In genomic region chr5:102947061-102947711, GRCm38 (mm10) we compare ENCODE assay signal across 18 mouse cellular contexts.
A peak's percentile ranks its signal among the peaks of the same experiment; 100 is the strongest.
DNase-seq lines count a peak whose midpoint lies in the region; ATAC-seq lines count a peak whose summit lies in the region.
"Had no signal": no experiment of that assay in that cellular context is flagged by ENCODE, and none has a peak within 500 bp of the region (broad histone marks: within the 10 kb centered on the region; RNA-seq: fewer than 3 reads in every experiment).

No protein-coding gene starts in this region.

- no peaks in the 10 kb centered on the region for H3K4me1 ChIP-seq in heart, embryonic 11.5 days (ENCODE audit: control insufficient read depth, insufficient read depth, low read length)
- no peaks in the 10 kb centered on the region for H3K4me1 ChIP-seq in lung, embryonic 16.5 days (replicated peaks; ENCODE audit: control insufficient read depth, insufficient read depth, low read length)
- 0 out of 2 replicates have a peak, but pooled peaks cover 5% of the 10 kb centered on the region for H3K4me1 ChIP-seq in embryonic facial prominence, embryonic 13.5 days
- H3K4me1 ChIP-seq: kidney, embryonic 15.5 days; neural tube, embryonic 12.5 days had no signal

- no peak overlapping the region; the same call in 1 of the 2 replicates for H3K4me2 ChIP-seq in heart, embryonic 11.5 days
- peak overlapping the region; percentile 30; the same call in 1 of the 2 replicates for H3K4me2 ChIP-seq in lung, embryonic 16.5 days (ENCODE audit: low read depth, low read length)
- H3K4me2 ChIP-seq in embryonic facial prominence, embryonic 13.5 days: no peak overlapping the region
- H3K4me2 ChIP-seq: kidney, embryonic 15.5 days; limb, embryonic 15.5 days; neural tube, embryonic 12.5 days had no signal

- WGBS in heart, embryonic 11.5 days (ENCODE audit: insufficient replicate concordance): 62% methylated on average over 8 of the region's 8 CpGs
- 52% methylated on average over 8 of the region's 8 CpGs for WGBS in lung, embryonic 16.5 days
- 57% methylated on average over 8 of the region's 8 CpGs for WGBS in embryonic facial prominence, embryonic 13.5 days

- no peak overlapping the region for H3K4me3 ChIP-seq in heart, embryonic 11.5 days (ENCODE audit: low read depth, low read length)
- H3K4me3 ChIP-seq in lung, embryonic 16.5 days (ENCODE audit: low read length): no peak overlapping the region
- no peak overlapping the region for H3K4me3 ChIP-seq in embryonic facial prominence, embryonic 13.5 days
- H3K4me3 ChIP-seq: kidney, embryonic 15.5 days; limb, embryonic 15.5 days; neural tube, embryonic 12.5 days had no signal

- H3K9me3 ChIP-seq in heart, embryonic 11.5 days (replicated peaks; ENCODE audit: control insufficient read depth, low read length): no peaks in the 10 kb centered on the region
- H3K9me3 ChIP-seq in lung, embryonic 16.5 days (ENCODE audit: control insufficient read depth, low read length): no peaks in the 10 kb centered on the region; the same call in 1 of the 2 replicates
- H3K9me3 ChIP-seq in embryonic facial prominence, embryonic 13.5 days: no peaks in the 10 kb centered on the region
- H3K9me3 ChIP-seq: kidney, embryonic 15.5 days; limb, embryonic 15.5 days had no signal

- H3K36me3 ChIP-seq in heart, embryonic 11.5 days (ENCODE audit: control insufficient read depth, insufficient read depth, low read length): no peaks in the 10 kb centered on the region
- no peaks in the 10 kb centered on the region for H3K36me3 ChIP-seq in lung, embryonic 16.5 days (ENCODE audit: control insufficient read depth, insufficient read depth, low read length)
- H3K36me3 ChIP-seq in embryonic facial prominence, embryonic 13.5 days: no peaks in the 10 kb centered on the region
- H3K36me3 ChIP-seq: kidney, embryonic 15.5 days; limb, embryonic 15.5 days; neural tube, embryonic 12.5 days had no signal

- no peak overlapping the region for H3K9ac ChIP-seq in heart, embryonic 11.5 days (ENCODE audit: low read depth, low read length)
- H3K9ac ChIP-seq in lung, embryonic 16.5 days (ENCODE audit: low read length): no peak overlapping the region
- 0 out of 2 replicates have a peak overlapping the region, but pooled peaks have one; percentile 11 for H3K9ac ChIP-seq in embryonic facial prominence, embryonic 13.5 days
- H3K9ac ChIP-seq: kidney, embryonic 15.5 days; limb, embryonic 15.5 days; neural tube, embryonic 12.5 days had no signal

- peak; percentile 90 for DNase-seq in heart, adult 11 months
- DNase-seq in lung, postnatal 10 days: no peak
- peak; percentile 17 for DNase-seq in heart, postnatal 4 days
- no peak for DNase-seq in cerebellum, postnatal 25 days
- DNase-seq in urinary bladder, adult 2 months (ENCODE audit: low spot score): no peak
- DNase-seq: cerebellum, adult 2 months; spleen, adult 18-20 months; thymus, adult 2 months had no signal

- ATAC-seq in heart, embryonic 11.5 days (replicated peaks; ENCODE audit: insufficient number of reproducible peaks, low FRiP score, low TSS enrichment): no peak
- peak; percentile 65 for ATAC-seq in lung, embryonic 16.5 days (ENCODE audit: low read depth)
- ATAC-seq in embryonic facial prominence, embryonic 13.5 days (ENCODE audit: insufficient number of reproducible peaks, insufficient read depth, low FRiP score, low TSS enrichment, low read depth): no peak
- ATAC-seq: activated CD4-positive, CD25-positive, alpha-beta regulatory T cell, adult 4 months; hindbrain, postnatal 0 days; midbrain, embryonic 16.5 days had no signal

- no peak overlapping the region for H3K27ac ChIP-seq in heart, embryonic 11.5 days (ENCODE audit: low read depth, low read length)
- no peak overlapping the region for H3K27ac ChIP-seq in lung, embryonic 16.5 days (ENCODE audit: low read length)
- no peak overlapping the region for H3K27ac ChIP-seq in embryonic facial prominence, embryonic 13.5 days
- H3K27ac ChIP-seq: hindbrain, postnatal 0 days; kidney, embryonic 15.5 days; limb, embryonic 15.5 days; macrophage; neural tube, embryonic 12.5 days had no signal

- H3K27me3 ChIP-seq in heart, embryonic 11.5 days (ENCODE audit: control insufficient read depth, insufficient read depth, low read length): no peaks in the 10 kb centered on the region
- no peaks in the 10 kb centered on the region for H3K27me3 ChIP-seq in lung, embryonic 16.5 days (ENCODE audit: control insufficient read depth, insufficient read depth, low read depth, low read length)
- H3K27me3 ChIP-seq in embryonic facial prominence, embryonic 13.5 days: no peaks in the 10 kb centered on the region
- H3K27me3 ChIP-seq: kidney, embryonic 15.5 days; limb, embryonic 15.5 days; neural tube, embryonic 12.5 days had no signal

Comparison
In these comparisons a context has a peak if more than half of its experiments do, and no peak if none do; other contexts are left out.
1. DNase-seq: peak in heart, adult 11 months (single experiment) and heart, postnatal 4 days (single experiment); none in lung, postnatal 10 days (single experiment), cerebellum, postnatal 25 days (0 of 2) and urinary bladder, adult 2 months (single experiment).